Mouse (Mus musculus): ENCODE data around the gene Hs1bp3. TPM values are rescaled to one million over a fixed set of nuclear protein-coding genes. Genes with fewer than 3 reads are reported as not detected.

Gene Hs1bp3
- polyA plus RNA-seq, 1 experiment from 2014 or later: 18.9 TPM

GRCm38 (mm10) chr12:8295307-8295913, 17.8 kb upstream of the Hs1bp3 start:
- H3K4me3 ChIP-seq (replicated peaks): no peak overlapping the region
- no peaks in the 10 kb centered on the region for H3K9me3 ChIP-seq (replicated peaks)
- ATAC-seq (ENCODE audit: insufficient number of reproducible peaks, low FRiP score, low TSS enrichment, low read depth): peak; percentile 16; the same call in 1 of the 2 replicates
- peaks cover 62% of the 10 kb centered on the region for H3K27me3 ChIP-seq
- H3K9ac ChIP-seq: no peak overlapping the region
- peaks cover 35% of the 10 kb centered on the region for H3K4me1 ChIP-seq
- H3K27ac ChIP-seq (replicated peaks): no peak overlapping the region
- WGBS: 31% methylated on average over 6 of the region's 6 CpGs
- H3K36me3 ChIP-seq: no peaks in the 10 kb centered on the region
- no peak overlapping the region for H3K4me2 ChIP-seq (replicated peaks)

- Histone ChIP-seq H3K27ac (replicated peaks) (no peak overlapping the region), H3K4me2 (replicated peaks) (no peak overlapping the region), H3K9ac (no peak overlapping the region), H3K9me3 (replicated peaks) (no peaks in the 10 kb centered on the region), H3K36me3 (no peaks in the 10 kb centered on the region), H3K4me1 (peaks cover 37% of the 10 kb centered on the region), H3K27me3 (peaks cover 70% of the 10 kb centered on the region), H3K4me3 (replicated peaks) (no peak overlapping the region)
- ATAC-seq (ENCODE audit: insufficient number of reproducible peaks, low FRiP score, low TSS enrichment, low read depth): no peak
- WGBS: 79% methylated on average over 2 of the region's 2 CpGs
Measured at GRCm38 (mm10) chr12:8296154-8296553, 17.1 kb upstream of the Hs1bp3 start.

- Histone ChIP-seq H3K27me3 (peaks cover 85% of the 10 kb centered on the region), H3K9ac (no peak overlapping the region)
- ATAC-seq (ENCODE audit: insufficient number of reproducible peaks, low FRiP score, low TSS enrichment, low read depth): no peak
Measured at GRCm38 (mm10) chr12:8297586-8298214, 15.5 kb upstream of the Hs1bp3 start.

GRCm38 (mm10) chr12:8298361-8299142, 14.7 kb upstream of the Hs1bp3 start:
- H3K9me3 ChIP-seq (replicated peaks): no peaks in the 10 kb centered on the region
- no peak overlapping the region for H3K27ac ChIP-seq (replicated peaks)
- peak overlapping the region; percentile 65 for H3K4me2 ChIP-seq (replicated peaks)
- peak overlapping the region; percentile 42 for H3K4me3 ChIP-seq (replicated peaks)
- H3K27me3 ChIP-seq: peaks cover 94% of the 10 kb centered on the region
- peaks cover 50% of the 10 kb centered on the region for H3K4me1 ChIP-seq
- no peak overlapping the region for H3K9ac ChIP-seq
- H3K36me3 ChIP-seq: no peaks in the 10 kb centered on the region
- ATAC-seq (ENCODE audit: insufficient number of reproducible peaks, low FRiP score, low TSS enrichment, low read depth): no peak
- WGBS: 2% methylated on average over 81 of the region's 85 CpGs

More at GRCm38 (mm10) chr12:8297586-8298214, 15.5 kb upstream of the Hs1bp3 start:
- Histone ChIP-seq H3K36me3 (no peaks in the 10 kb centered on the region), H3K27ac (replicated peaks) (no peak overlapping the region), H3K4me2 (replicated peaks) (peak overlapping the region; percentile 65), H3K4me1 (peaks cover 50% of the 10 kb centered on the region), H3K9me3 (replicated peaks) (no peaks in the 10 kb centered on the region), H3K4me3 (replicated peaks) (peak overlapping the region; percentile 42)
- 10% methylated on average over 34 of the region's 34 CpGs for WGBS

DNA sequence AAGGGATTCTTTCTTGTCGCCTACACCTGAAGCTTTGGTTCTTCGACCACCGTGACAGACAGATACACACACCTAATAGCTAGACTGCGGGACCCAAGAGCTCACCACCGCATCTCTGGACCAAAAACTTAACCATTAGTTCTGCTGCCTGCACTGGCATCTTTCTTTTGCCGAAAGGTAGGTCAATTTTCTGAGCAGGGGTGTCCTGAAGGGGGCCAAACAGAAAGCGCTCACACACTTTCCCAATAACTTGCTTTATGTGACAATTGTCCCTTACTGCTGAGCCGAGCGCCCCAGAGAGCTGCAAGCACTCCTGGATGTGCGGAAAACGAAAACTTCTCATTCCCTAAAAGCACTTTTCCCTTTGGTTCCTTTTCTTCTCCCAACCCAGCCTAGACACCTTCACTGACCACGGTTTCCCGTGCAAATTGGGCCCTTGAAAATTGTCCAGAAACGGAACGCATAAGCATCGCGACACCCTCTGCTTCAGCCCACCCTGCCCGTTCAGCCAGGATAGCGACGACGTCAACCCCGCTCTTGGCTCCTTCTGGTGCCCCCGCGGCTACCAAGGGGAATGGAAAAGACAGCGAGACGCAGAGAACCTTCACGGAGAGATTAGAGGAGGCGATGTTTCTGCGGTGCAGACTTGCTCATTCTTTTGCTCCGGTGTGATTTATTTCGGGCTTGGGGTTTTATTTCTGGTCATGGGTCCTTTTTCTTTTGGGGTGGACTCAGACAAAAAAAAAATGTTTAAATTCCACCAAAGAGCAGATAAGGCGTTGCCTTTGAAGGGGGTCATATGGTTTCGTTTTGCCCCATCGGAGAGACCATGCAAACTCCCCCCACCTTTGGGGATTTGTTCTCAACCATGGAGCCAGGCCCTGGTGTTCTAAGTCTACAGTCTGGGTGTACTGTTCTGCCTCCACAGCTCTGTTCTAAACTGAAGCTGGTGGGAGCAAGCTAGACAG, 13.8 kb upstream of the Hs1bp3 start:
- Histone ChIP-seq H3K9ac (no peak overlapping the region), H3K4me1 (peaks cover 50% of the 10 kb centered on the region), H3K27ac (replicated peaks) (no peak overlapping the region), H3K9me3 (replicated peaks) (no peaks in the 10 kb centered on the region), H3K4me2 (replicated peaks) (peak overlapping the region; percentile 23), H3K36me3 (no peaks in the 10 kb centered on the region), H3K27me3 (peaks cover 94% of the 10 kb centered on the region), H3K4me3 (replicated peaks) (peak overlapping the region; percentile 42)
- 8% methylated on average over 34 of the region's 34 CpGs for WGBS
- ATAC-seq (ENCODE audit: insufficient number of reproducible peaks, low FRiP score, low TSS enrichment, low read depth): no peak

DNA sequence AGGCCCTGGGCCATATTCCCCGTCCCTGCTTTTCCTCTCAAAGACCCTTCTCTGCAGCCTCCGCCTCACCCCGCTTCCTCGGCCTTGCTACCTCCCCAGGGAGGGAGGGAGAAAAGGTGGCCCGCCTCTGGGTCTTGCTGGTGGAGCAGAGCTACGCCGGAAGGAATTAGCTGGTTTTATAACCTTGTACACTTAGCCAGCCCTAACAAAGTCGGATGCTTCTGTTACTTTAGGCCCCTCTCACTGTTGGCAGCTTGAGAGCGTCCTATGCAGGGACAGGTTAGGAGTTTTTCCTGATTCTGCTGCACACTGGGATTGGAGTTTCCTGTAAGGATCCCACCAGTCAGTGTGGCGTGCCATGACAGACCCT, 13.1 kb upstream of the Hs1bp3 start:
- 31% methylated on average over 10 of the region's 10 CpGs for WGBS
- H3K4me1 ChIP-seq: peaks cover 48% of the 10 kb centered on the region
- peaks cover 93% of the 10 kb centered on the region for H3K27me3 ChIP-seq
- H3K9me3 ChIP-seq (replicated peaks): no peaks in the 10 kb centered on the region
- H3K4me2 ChIP-seq (replicated peaks): peak overlapping the region; percentile 23; the same call in 1 of the 2 replicates
- no peak for ATAC-seq (ENCODE audit: insufficient number of reproducible peaks, low FRiP score, low TSS enrichment, low read depth)
- H3K27ac ChIP-seq (replicated peaks): no peak overlapping the region
- H3K36me3 ChIP-seq: no peaks in the 10 kb centered on the region
- H3K9ac ChIP-seq: no peak overlapping the region
- peak overlapping the region; percentile 42 for H3K4me3 ChIP-seq (replicated peaks)

GRCm38 (mm10) chr12:8300521-8300920, 12.7 kb upstream of the Hs1bp3 start:
- WGBS: 57% methylated on average over 5 of the region's 5 CpGs
- Histone ChIP-seq H3K4me3 (replicated peaks) (peak overlapping the region; percentile 42), H3K27ac (replicated peaks) (no peak overlapping the region), H3K4me1 (peaks cover 44% of the 10 kb centered on the region), H3K9ac (no peak overlapping the region), H3K36me3 (no peaks in the 10 kb centered on the region), H3K9me3 (replicated peaks) (no peaks in the 10 kb centered on the region), H3K27me3 (peaks cover 93% of the 10 kb centered on the region), H3K4me2 (replicated peaks) (no peak overlapping the region)
- ATAC-seq (ENCODE audit: insufficient number of reproducible peaks, low FRiP score, low TSS enrichment, low read depth): no peak

GRCm38 (mm10) chr12:8301011-8301814, 12.0 kb upstream of the Hs1bp3 start:
- Histone ChIP-seq H3K36me3 (no peaks in the 10 kb centered on the region), H3K9me3 (replicated peaks) (no peaks in the 10 kb centered on the region), H3K4me1 (peaks cover 42% of the 10 kb centered on the region), H3K4me3 (replicated peaks) (peak overlapping the region; percentile 52), H3K27me3 (peaks cover 95% of the 10 kb centered on the region), H3K9ac (no peak overlapping the region; the same call in 1 of the 2 replicates), H3K4me2 (replicated peaks) (peak overlapping the region; percentile 88), H3K27ac (replicated peaks) (no peak overlapping the region)
- no peak for ATAC-seq (ENCODE audit: insufficient number of reproducible peaks, low FRiP score, low TSS enrichment, low read depth)
- WGBS: 5% methylated on average over 46 of the region's 46 CpGs

- no peaks in the 10 kb centered on the region for H3K9me3 ChIP-seq (replicated peaks)
- no peak within 1 kb of the TSS; the same call in 1 of the 2 replicates for H3K9ac ChIP-seq
- H3K4me2 ChIP-seq (replicated peaks): peak within 1 kb of the TSS; percentile 88
- WGBS: 1% methylated on average over 52 of the region's 53 CpGs
- peak within 1 kb of the TSS; percentile 52 for H3K4me3 ChIP-seq (replicated peaks)
- H3K27ac ChIP-seq (replicated peaks): no peak within 1 kb of the TSS
- H3K4me1 ChIP-seq: peaks cover 45% of the 10 kb centered on the region
- 0 out of 2 replicates have a peak, but pooled peaks have one; percentile 17 for ATAC-seq (ENCODE audit: insufficient number of reproducible peaks, low FRiP score, low TSS enrichment, low read depth)
- no peaks in the 10 kb centered on the region for H3K36me3 ChIP-seq
- peaks cover 94% of the 10 kb centered on the region for H3K27me3 ChIP-seq
Measured at GRCm38 (mm10) chr12:8301841-8302431, 11.3 kb upstream of the Hs1bp3 start, which contains the start of gene Gdf7. TSS of gene Gdf7 (minus strand) at chr12:8301954.

- Histone ChIP-seq H3K4me2 (replicated peaks) (no peak overlapping the region), H3K4me1 (peaks cover 18% of the 10 kb centered on the region), H3K9ac (no peak overlapping the region), H3K27ac (replicated peaks) (no peak overlapping the region), H3K27me3 (peaks cover 65% of the 10 kb centered on the region), H3K36me3 (no peaks in the 10 kb centered on the region), H3K9me3 (replicated peaks) (no peaks in the 10 kb centered on the region), H3K4me3 (replicated peaks) (no peak overlapping the region)
- 38% methylated on average over 2 of the region's 2 CpGs for WGBS
- no peak for ATAC-seq (ENCODE audit: insufficient number of reproducible peaks, low FRiP score, low TSS enrichment, low read depth)
Measured at GRCm38 (mm10) chr12:8305258-8305657, 8.0 kb upstream of the Hs1bp3 start.

Data from embryonic facial prominence, embryonic 15.5 days (tissue).